Mouse (Mus musculus): ENCODE measurements around the gene Wdr59.

DNA sequence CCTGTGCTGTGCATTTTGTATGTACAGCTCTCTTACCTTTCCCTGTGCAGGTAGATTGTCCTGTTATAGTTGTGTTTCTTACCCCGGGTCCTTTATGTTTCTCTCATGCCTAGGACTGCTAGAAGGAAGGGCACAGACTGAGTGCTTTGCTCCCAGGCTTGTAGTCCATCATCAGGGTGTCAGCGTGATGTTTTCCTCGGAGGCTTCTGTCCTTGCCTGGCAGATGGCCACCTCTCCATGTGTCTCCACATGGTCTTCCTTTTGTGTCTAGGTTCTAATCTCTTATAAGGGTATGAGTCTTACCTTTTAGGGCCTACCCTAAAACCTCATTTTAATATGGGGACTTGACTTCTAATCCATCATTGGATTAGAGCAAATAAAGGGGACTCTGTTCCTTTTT is 45.7 kb upstream of the Wdr59 start:
- TF ChIP-seq CTCF (IDR thresholded peaks at IDR 0.05; ENCODE audit: low read depth) (no peak), EP300 (IDR thresholded peaks at IDR 0.05; ENCODE audit: low read depth) (no peak)

All from liver, embryonic 14.5 days (tissue).